Comparison of ENCODE assay signal across 10 mouse cellular contexts in the genomic region with DNA sequence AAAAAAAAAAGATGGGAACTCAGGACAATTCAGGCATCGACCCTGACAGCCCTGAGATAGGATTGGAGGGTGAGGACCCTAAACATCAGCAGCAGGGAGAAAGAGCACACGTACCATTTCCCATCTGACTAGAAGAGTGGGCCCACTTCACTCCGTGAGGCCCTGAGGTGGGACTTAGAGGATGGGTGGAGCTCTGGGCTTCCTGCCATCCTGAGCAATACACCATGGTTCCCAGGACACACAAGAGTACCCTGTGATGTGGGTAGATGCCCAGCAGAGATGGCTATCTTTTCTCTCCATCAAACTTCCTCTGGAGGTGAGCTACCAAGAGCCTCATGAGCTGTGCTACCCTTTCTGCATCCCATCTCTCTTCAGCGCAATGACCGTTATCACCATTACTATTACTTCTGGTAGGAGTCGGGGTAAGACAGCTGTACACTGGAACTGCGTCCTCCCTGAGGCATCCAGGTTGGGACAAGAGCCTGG. TPM values are rescaled to one million over a fixed set of nuclear protein-coding genes. Genes with fewer than 3 reads are reported as not detected.
A peak's percentile ranks its signal among the peaks of the same experiment; 100 is the strongest.
DNase-seq lines count a peak whose midpoint lies in the region; ATAC-seq and TF ChIP-seq lines count a peak whose summit lies in the region.
"Had no signal": no experiment of that assay in that cellular context is flagged by ENCODE, and none has a peak within 500 bp of the region (broad histone marks: within the 10 kb centered on the region; RNA-seq: fewer than 3 reads in every experiment).

No protein-coding gene starts in this region.

- peak overlapping the region; percentile 86 for H3K4me2 ChIP-seq in midbrain, embryonic 12.5 days (replicated peaks)

- peak overlapping the region; percentile 80 for H3K4me3 ChIP-seq in E14TG2a.4 (replicated peaks; ENCODE audit: low read length)
- H3K4me3 ChIP-seq in hindbrain, embryonic 10.5 days: peak overlapping the region; percentile 61
- peak overlapping the region; percentile 52 for H3K4me3 ChIP-seq in midbrain, embryonic 12.5 days

- ATAC-seq in frontal cortex, adult (ENCODE audit: low TSS enrichment): peak; percentile 20; the same call in 1 of the 2 replicates
- no peak for ATAC-seq in midbrain, embryonic 12.5 days (ENCODE audit: low FRiP score, low read depth)

- H3K9ac ChIP-seq in midbrain, embryonic 12.5 days (replicated peaks): peak overlapping the region; percentile 71; the same call in 1 of the 2 replicates

- H3K27ac ChIP-seq in hindbrain, embryonic 10.5 days: peak overlapping the region; percentile 78
- H3K27ac ChIP-seq in midbrain, embryonic 12.5 days (replicated peaks): no peak overlapping the region

- no peak for DNase-seq in frontal cortex, postnatal 14 days (ENCODE audit: low spot score in 2 of 2)
- no peak for DNase-seq in hindbrain, embryonic 10.5 days (ENCODE audit: low spot score)
- DNase-seq in yolk sac, embryonic 10.5 days (ENCODE audit: low spot score): no peak
- DNase-seq in gastrocnemius, postnatal 36 days: no peak
- DNase-seq in left cerebral cortex, adult 9 months (ENCODE audit: low spot score in 2 of 2): no peak
- DNase-seq: heart, postnatal 10 days had no signal

- intact Hi-C loops in gastrocnemius, postnatal 36 days (cut with DNase I): no loop called here

- H3K36me3 ChIP-seq in E14TG2a.4 (ENCODE audit: insufficient read depth, low read length): no peaks in the 10 kb centered on the region
- H3K36me3 ChIP-seq in hindbrain, embryonic 10.5 days: no peaks in the 10 kb centered on the region
- no peaks in the 10 kb centered on the region for H3K36me3 ChIP-seq in midbrain, embryonic 12.5 days

- peaks cover 66% of the 10 kb centered on the region for H3K27me3 ChIP-seq in E14TG2a.4 (ENCODE audit: insufficient read depth, low read length)
- peaks cover 38% of the 10 kb centered on the region for H3K27me3 ChIP-seq in hindbrain, embryonic 10.5 days (ENCODE audit: insufficient read depth, poor library complexity, severe bottlenecking)
- H3K27me3 ChIP-seq in midbrain, embryonic 12.5 days: peaks cover 39% of the 10 kb centered on the region

- H3K9me3 ChIP-seq in E14TG2a.4 (ENCODE audit: low read length): no peaks in the 10 kb centered on the region
- no peaks in the 10 kb centered on the region for H3K9me3 ChIP-seq in hindbrain, embryonic 10.5 days
- no peaks in the 10 kb centered on the region for H3K9me3 ChIP-seq in midbrain, embryonic 12.5 days

- TF ChIP-seq CTCF in E14TG2a.4 (conservative IDR thresholded peaks at IDR 0.05; ENCODE audit: low read length): no peak

- 29% methylated on average over 7 of the region's 7 CpGs for WGBS in hindbrain, embryonic 10.5 days
- WGBS in midbrain, embryonic 12.5 days: 28% methylated on average over 7 of the region's 7 CpGs

- H3K4me1 ChIP-seq in E14TG2a.4 (replicated peaks; ENCODE audit: low read depth, low read length): peaks cover 13% of the 10 kb centered on the region
- peaks cover 9% of the 10 kb centered on the region for H3K4me1 ChIP-seq in hindbrain, embryonic 10.5 days (replicated peaks)
- peaks cover 8% of the 10 kb centered on the region for H3K4me1 ChIP-seq in midbrain, embryonic 12.5 days

RNA-seq across cellular contexts. Expression of gene Kcnt1, which starts 13.8 kb away (rescaled TPM):
- 0.45 and 1.0 TPM in 2 replicates for polyA plus RNA-seq in hindbrain, embryonic 10.5 days (2016; fragmentation: Nextera tagmentation; extraction: Ambion mirVana)
- 2.4 TPM in 2 replicates for polyA plus RNA-seq in midbrain, embryonic 12.5 days (2016; fragmentation: Nextera tagmentation; extraction: Ambion mirVana)
- under 1 TPM in 1 of 2 experiments, not detected in 1; 0.20 TPM for total RNA-seq in gastrocnemius, postnatal 36 days (2021)

RNA-seq across cellular contexts. Expression of gene Sohlh1, which starts 30.2 kb away (rescaled TPM):
- not detected in 2 replicates for polyA plus RNA-seq in hindbrain, embryonic 10.5 days (2016; fragmentation: Nextera tagmentation; extraction: Ambion mirVana)
- polyA plus RNA-seq in midbrain, embryonic 12.5 days (2016; fragmentation: Nextera tagmentation; extraction: Ambion mirVana): not detected in 2 replicates
- not detected for total RNA-seq in gastrocnemius, postnatal 36 days (2021)
- total RNA-seq: heart, postnatal 10 days; liver, adult 2 months had no signal
- polyA plus RNA-seq: liver, adult 2 months had no signal

RNA-seq across cellular contexts. Expression of gene Lcn9, which starts 54.3 kb away (rescaled TPM):
- not detected in 2 replicates for polyA plus RNA-seq in hindbrain, embryonic 10.5 days (2016; fragmentation: Nextera tagmentation; extraction: Ambion mirVana)
- not detected in 2 replicates for polyA plus RNA-seq in midbrain, embryonic 12.5 days (2016; fragmentation: Nextera tagmentation; extraction: Ambion mirVana)
- total RNA-seq in gastrocnemius, postnatal 36 days (2021): not detected
- total RNA-seq: heart, postnatal 10 days; liver, adult 2 months had no signal
- polyA plus RNA-seq: liver, adult 2 months had no signal
